Mouse (Mus musculus): Measurements from ENCODE around the gene Ergic1.

The Ergic1 gene

GRCm38 (mm10) chr17:26628936-26629335 is 67.6 kb downstream of the Ergic1 start:
- DNase-seq (ENCODE audit: low spot score) = no peak

- no peak for DNase-seq (ENCODE audit: low spot score)
Measured at GRCm38 (mm10) chr17:26631811-26632327, 70.6 kb downstream of the Ergic1 start.

- DNase-seq (ENCODE audit: low spot score) = no peak
Measured at GRCm38 (mm10) chr17:26633186-26633585, 71.9 kb downstream of the Ergic1 start.

GRCm38 (mm10) chr17:26633926-26634325 is 72.6 kb downstream of the Ergic1 start:
- DNase-seq (ENCODE audit: low spot score) = no peak

- DNase-seq (ENCODE audit: low spot score) = no peak
Measured at GRCm38 (mm10) chr17:26634539-26634938, 73.2 kb downstream of the Ergic1 start.

- DNase-seq (ENCODE audit: low spot score) = no peak
Measured at GRCm38 (mm10) chr17:26635951-26636350, 74.7 kb downstream of the Ergic1 start.

- DNase-seq (ENCODE audit: low spot score) = peak; percentile 3
Measured at GRCm38 (mm10) chr17:26637851-26638250, 76.6 kb downstream of the Ergic1 start.

GRCm38 (mm10) chr17:26638655-26639054 is 77.4 kb downstream of the Ergic1 start:
- DNase-seq (ENCODE audit: low spot score) = peak; percentile 82

GRCm38 (mm10) chr17:26639791-26640190 is 78.5 kb downstream of the Ergic1 start:
- no peak for DNase-seq (ENCODE audit: low spot score)

- no peak for DNase-seq (ENCODE audit: low spot score)
Measured at GRCm38 (mm10) chr17:26640286-26640740, 79.0 kb downstream of the Ergic1 start.

GRCm38 (mm10) chr17:26643456-26643855 is 82.2 kb downstream of the Ergic1 start:
- no peak for DNase-seq (ENCODE audit: low spot score)

- no peak for DNase-seq (ENCODE audit: low spot score)
Measured at GRCm38 (mm10) chr17:26643993-26644392, 82.7 kb downstream of the Ergic1 start.

GRCm38 (mm10) chr17:26644509-26645410 is 83.5 kb downstream of the Ergic1 start:
- peak; percentile 75 for DNase-seq (ENCODE audit: low spot score)

- no peak for DNase-seq (ENCODE audit: low spot score)
Measured at GRCm38 (mm10) chr17:26645411-26645854, 84.1 kb downstream of the Ergic1 start.

GRCm38 (mm10) chr17:26647283-26647682 is 86.0 kb downstream of the Ergic1 start:
- peak; percentile 12 for DNase-seq (ENCODE audit: low spot score)

- DNase-seq (ENCODE audit: low spot score) = no peak
Measured at GRCm38 (mm10) chr17:26649565-26649964, 88.3 kb downstream of the Ergic1 start.

- peak; percentile 11 for DNase-seq (ENCODE audit: low spot score)
Measured at GRCm38 (mm10) chr17:26650451-26651363, 89.4 kb downstream of the Ergic1 start.

GRCm38 (mm10) chr17:26658854-26659572 is 97.7 kb downstream of the Ergic1 start:
- peak; percentile 10 for DNase-seq (ENCODE audit: low spot score)

GRCm38 (mm10) chr17:26659573-26659915 is 98.3 kb downstream of the Ergic1 start:
- DNase-seq (ENCODE audit: low spot score) = no peak

- DNase-seq (ENCODE audit: low spot score) = peak; percentile 85
Measured at GRCm38 (mm10) chr17:26660192-26660912, 99.1 kb downstream of the Ergic1 start.

- no peak for DNase-seq (ENCODE audit: low spot score)
Measured at GRCm38 (mm10) chr17:26662204-26662603, 100.9 kb downstream of the Ergic1 start.
